Mouse (Mus musculus): ENCODE data around the gene Ddrgk1.

- TF ChIP-seq CTCF (IDR thresholded peaks at IDR 0.05; ENCODE audit: borderline replicate concordance, extremely low read depth, insufficient read depth, insufficient read length) (no peak), POLR2A (IDR thresholded peaks at IDR 0.05; ENCODE audit: borderline replicate concordance, extremely low read depth, insufficient read depth, insufficient read length, poor library complexity, severe bottlenecking) (no peak)
These were observed 35.2 kb downstream of the Ddrgk1 start for GRCm38 (mm10) chr2:130629080-130629838.
